Comparison of ENCODE assay signal across 23 mouse cellular contexts in the genomic region with DNA sequence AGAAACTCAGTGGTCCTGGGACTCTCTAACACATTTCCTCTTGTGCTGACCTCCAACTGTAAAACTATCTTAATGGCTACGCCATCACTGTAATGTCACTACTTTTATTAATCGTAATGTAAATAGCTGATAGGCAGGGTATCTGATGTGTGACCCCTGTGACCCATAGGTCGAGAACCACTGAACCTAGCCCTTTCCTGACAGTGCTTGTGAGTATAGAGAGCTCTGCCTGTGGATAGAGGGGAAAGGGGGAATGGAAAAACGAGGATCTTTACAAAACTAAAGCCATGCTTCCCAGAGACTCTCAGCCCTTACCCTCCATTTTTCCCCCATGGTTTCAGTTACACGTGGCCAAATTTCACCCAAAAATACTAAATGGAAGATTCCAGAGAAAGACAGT. TPM values are rescaled to one million over a fixed set of nuclear protein-coding genes. Genes with fewer than 3 reads are reported as not detected.
"Had no signal": no experiment of that assay in that cellular context is flagged by ENCODE, and none has a peak within 500 bp of the region (broad histone marks: within the 10 kb centered on the region; RNA-seq: fewer than 3 reads in every experiment).

No protein-coding gene starts in this region.

- H3K4me2 ChIP-seq: midbrain, embryonic 15.5 days; neural tube, embryonic 12.5 days had no signal

- H3K27ac ChIP-seq: intestine, embryonic 15.5 days; left cerebral cortex, adult 2 months; lung, embryonic 15.5 days; midbrain, embryonic 10.5 days; midbrain, embryonic 15.5 days; neural tube, embryonic 12.5 days; stomach, postnatal 0 days had no signal

- DNase-seq: kidney, adult 18-20 months; kidney, postnatal 36 days; layer of hippocampus, postnatal 36 days; lung, adult 18-20 months; lung, postnatal 10 days; lung, postnatal 36 days; right cerebral cortex, adult 18-20 months; right cerebral cortex, postnatal 14 days; right cerebral cortex, postnatal 4 days; thymus, adult 2 months had no signal

- H3K4me1 ChIP-seq: midbrain, embryonic 15.5 days had no signal

- H3K9ac ChIP-seq: intestine, embryonic 15.5 days; lung, embryonic 15.5 days; midbrain, embryonic 15.5 days; neural tube, embryonic 12.5 days; neural tube, embryonic 15.5 days had no signal

- H3K36me3 ChIP-seq: intestine, embryonic 15.5 days; lung, embryonic 15.5 days; midbrain, embryonic 10.5 days; midbrain, embryonic 15.5 days; neural tube, embryonic 12.5 days; neural tube, embryonic 15.5 days had no signal

- H3K9me3 ChIP-seq: intestine, embryonic 15.5 days; lung, embryonic 15.5 days; midbrain, embryonic 10.5 days; midbrain, embryonic 15.5 days; neural tube, embryonic 12.5 days; neural tube, embryonic 15.5 days had no signal

- ATAC-seq: intestine, embryonic 15.5 days; midbrain, embryonic 15.5 days had no signal

- H3K4me3 ChIP-seq: intestine, embryonic 15.5 days; left cerebral cortex, adult 2 months; lung, embryonic 15.5 days; midbrain, embryonic 10.5 days; midbrain, embryonic 15.5 days; neural tube, embryonic 12.5 days; neural tube, embryonic 15.5 days had no signal

- H3K27me3 ChIP-seq: intestine, embryonic 15.5 days; lung, embryonic 15.5 days; midbrain, embryonic 15.5 days; neural tube, embryonic 12.5 days had no signal

RNA-seq across cellular contexts. Expression of gene 1700029F12Rik, which starts 49.5 kb away (rescaled TPM):
- polyA plus RNA-seq: intestine, embryonic 15.5 days; kidney, embryonic 14.5 days; kidney, postnatal 0 days; limb, embryonic 11.5 days; limb, embryonic 14.5 days; lung, embryonic 15.5 days; midbrain, embryonic 10.5 days; midbrain, embryonic 15.5 days; neural tube, embryonic 12.5 days; neural tube, embryonic 15.5 days; stomach, embryonic 14.5 days; stomach, postnatal 0 days had no signal
